Mouse (Mus musculus) heart, embryonic 12.5 days (tissue): ENCODE measurements at regions not wholly inside any gene's neighbourhood (a gene's known extent, or its start where the extent isn't known, plus 50 kb on each side); places are given as distances from the start of the nearest gene placed in this dataset.

Experiments used
- ATAC-seq: fragments of 200-750 bp; cut with Nextera tagmentation; 2 replicates; pipeline ENCODE4 v1.8.0; 2017; ENCODE audit warnings: moderate TSS enrichment, moderate library complexity; ENCODE audit not compliant: insufficient number of reproducible peaks, low FRiP score
- H3K27ac ChIP-seq: fragments of 300-500 bp; sonication (generic); 2 replicates; pipeline ENCODE4 v1.5.1; 2016; ENCODE audit warnings: mild to moderate bottlenecking, moderate library complexity; ENCODE audit not compliant: poor library complexity, severe bottlenecking
- H3K27me3 ChIP-seq: fragments of 300-500 bp; sonication (generic); replicated peaks from 2 replicates; pipeline ENCODE4 v1.6.1; 2016; ENCODE audit warnings: mild to moderate bottlenecking, moderate library complexity
- H3K36me3 ChIP-seq: fragments of 300-500 bp; sonication (generic); 2 replicates; pipeline ENCODE4 v1.6.1; 2016; ENCODE audit warnings: mild to moderate bottlenecking, moderate library complexity
- H3K4me1 ChIP-seq: fragments of 300-500 bp; sonication (generic); replicated peaks from 2 replicates; pipeline ENCODE4 v1.6.1; 2016; ENCODE audit warnings: mild to moderate bottlenecking
- H3K4me2 ChIP-seq: fragments of 300-500 bp; sonication (generic); 2 replicates; pipeline ENCODE4 v1.6.1; 2016; ENCODE audit warnings: mild to moderate bottlenecking, moderate library complexity
- H3K4me3 ChIP-seq: fragments of 300-500 bp; sonication (generic); 2 replicates; pipeline ENCODE4 v1.5.1; 2016; ENCODE audit warnings: mild to moderate bottlenecking
- H3K9ac ChIP-seq: fragments of 300-500 bp; sonication (generic); 2 replicates; pipeline ENCODE4 v1.6.1; 2016; ENCODE audit warnings: mild to moderate bottlenecking, moderate library complexity
- H3K9me3 ChIP-seq: fragments of 300-500 bp; sonication (generic); replicated peaks from 2 replicates; pipeline ENCODE4 v1.6.1; 2016; ENCODE audit warnings: mild to moderate bottlenecking, moderate library complexity
- WGBS: fragments of 180-500 bp; shearing (Covaris S2); methylation state at CpG from one replicate; pipeline ENCODE4 v1.1.7; 2016; 5-methylcytosine and 5-hydroxymethylcytosine counted together

- Histone ChIP-seq H3K9me3 (no peaks in the 10 kb centered on the region), H3K27ac (no peak overlapping the region), H3K4me2 (no peak overlapping the region), H3K27me3 (no peaks in the 10 kb centered on the region), H3K9ac (no peak overlapping the region), H3K36me3 (no peaks in the 10 kb centered on the region), H3K4me1 (peaks cover 4% of the 10 kb centered on the region), H3K4me3 (no peak overlapping the region)
- 74% methylated on average over 8 of the region's 8 CpGs for WGBS
- no peak for ATAC-seq
Observed at GRCm38 (mm10) chr17:80862338-80862737, 82.1 kb upstream of the Tmem178 start.

DNA sequence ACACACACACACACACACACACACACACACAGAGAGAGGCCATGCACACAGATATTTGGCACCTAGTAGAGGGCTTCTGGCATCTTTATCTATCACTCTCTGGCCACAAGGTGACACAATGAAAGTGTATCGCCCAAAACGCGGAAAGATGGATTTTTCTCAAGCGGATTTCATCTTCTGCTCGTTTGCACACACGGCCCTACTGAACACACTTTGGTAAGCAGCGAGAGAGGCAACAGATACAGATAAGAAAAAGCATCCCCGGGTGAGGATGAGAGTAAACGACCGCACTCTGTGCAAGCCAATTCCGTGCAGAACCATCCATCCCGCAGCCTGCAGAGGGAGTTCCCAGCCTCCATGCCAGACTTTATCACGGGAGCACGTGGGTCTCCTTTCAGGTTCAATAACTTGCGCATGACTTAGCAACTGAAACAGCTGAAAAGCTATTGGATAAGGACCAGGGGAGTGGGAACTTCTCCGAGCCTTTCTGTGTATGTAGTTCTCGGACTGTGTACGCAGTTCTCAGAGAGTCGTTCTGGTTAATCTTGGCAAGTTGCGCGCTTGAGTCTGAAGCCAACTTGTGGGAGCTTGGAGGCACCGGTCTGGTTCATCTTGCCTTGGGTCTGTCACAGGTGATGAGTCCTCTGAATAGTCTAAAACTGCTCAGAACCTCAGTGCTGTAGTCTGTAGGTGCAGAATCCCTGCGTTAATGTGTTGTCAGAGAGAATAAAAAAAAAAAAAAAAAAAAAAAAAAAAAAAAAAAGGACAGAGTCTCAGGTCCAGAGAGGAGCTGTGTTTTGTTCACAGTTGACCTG, 97.2 kb upstream of the Tmem178 start:
- Histone ChIP-seq H3K9ac (no peak overlapping the region), H3K4me3 (0 out of 2 replicates have a peak overlapping the region, but pooled peaks have one; percentile 20), H3K27ac (no peak overlapping the region), H3K4me2 (peak overlapping the region; percentile 58), H3K9me3 (no peaks in the 10 kb centered on the region), H3K36me3 (no peaks in the 10 kb centered on the region), H3K27me3 (no peaks in the 10 kb centered on the region), H3K4me1 (peaks cover 13% of the 10 kb centered on the region)
- 53% methylated on average over 23 of the region's 23 CpGs for WGBS
- no peak for ATAC-seq

DNA sequence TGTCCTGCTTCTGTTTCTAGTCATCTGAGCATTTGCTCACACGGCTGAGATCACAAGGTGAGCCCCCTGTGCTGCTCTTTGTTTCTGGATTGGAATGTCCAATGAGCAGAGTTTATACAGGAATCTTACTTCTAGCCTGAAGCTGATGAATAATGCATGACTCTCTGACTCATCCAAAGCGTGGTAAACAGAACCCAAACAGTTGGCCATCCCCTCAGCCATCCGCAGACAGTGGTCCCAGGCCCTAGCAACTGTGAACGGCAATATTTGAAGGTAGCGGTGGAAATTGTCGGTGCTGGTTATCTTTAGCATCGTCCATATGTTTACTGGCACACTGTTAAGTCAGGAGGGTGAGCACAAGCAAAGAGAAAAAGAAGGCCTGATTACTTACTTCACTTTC, 99.1 kb upstream of the Tmem178 start:
- Histone ChIP-seq H3K9ac (no peak overlapping the region), H3K4me2 (no peak overlapping the region), H3K9me3 (no peaks in the 10 kb centered on the region), H3K4me1 (peaks cover 13% of the 10 kb centered on the region), H3K27me3 (no peaks in the 10 kb centered on the region), H3K27ac (no peak overlapping the region), H3K4me3 (no peak overlapping the region), H3K36me3 (no peaks in the 10 kb centered on the region)
- WGBS: 81% methylated on average over 7 of the region's 7 CpGs
- no peak for ATAC-seq

DNA sequence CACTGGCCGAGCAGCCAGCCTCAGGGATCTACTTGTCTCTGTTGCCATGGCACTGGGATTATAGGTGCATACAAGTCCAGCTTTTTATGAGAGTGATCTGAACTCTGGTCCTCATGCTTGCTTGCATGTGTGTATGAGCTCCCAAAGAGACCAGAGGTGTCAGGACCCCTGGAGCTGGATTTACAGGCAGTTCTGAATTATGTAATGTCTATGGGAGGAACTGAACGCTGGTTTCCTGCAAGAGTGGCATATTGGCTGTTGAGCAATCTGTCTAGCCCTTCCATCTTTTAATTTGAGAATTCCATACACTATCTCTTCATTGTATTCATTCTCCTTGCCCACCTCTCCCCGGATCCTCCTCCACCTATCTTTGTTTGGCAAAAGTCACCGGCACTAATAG, 102.5 kb upstream of the Tmem178 start:
- no peak overlapping the region for H3K9ac ChIP-seq
- no peak overlapping the region for H3K27ac ChIP-seq
- no peaks in the 10 kb centered on the region for H3K9me3 ChIP-seq
- no peak for ATAC-seq
- 86% methylated on average over 4 of the region's 4 CpGs for WGBS
- H3K4me2 ChIP-seq: no peak overlapping the region
- H3K36me3 ChIP-seq: no peaks in the 10 kb centered on the region
- no peaks in the 10 kb centered on the region for H3K27me3 ChIP-seq
- H3K4me1 ChIP-seq: peaks cover 8% of the 10 kb centered on the region
- no peak overlapping the region for H3K4me3 ChIP-seq

DNA sequence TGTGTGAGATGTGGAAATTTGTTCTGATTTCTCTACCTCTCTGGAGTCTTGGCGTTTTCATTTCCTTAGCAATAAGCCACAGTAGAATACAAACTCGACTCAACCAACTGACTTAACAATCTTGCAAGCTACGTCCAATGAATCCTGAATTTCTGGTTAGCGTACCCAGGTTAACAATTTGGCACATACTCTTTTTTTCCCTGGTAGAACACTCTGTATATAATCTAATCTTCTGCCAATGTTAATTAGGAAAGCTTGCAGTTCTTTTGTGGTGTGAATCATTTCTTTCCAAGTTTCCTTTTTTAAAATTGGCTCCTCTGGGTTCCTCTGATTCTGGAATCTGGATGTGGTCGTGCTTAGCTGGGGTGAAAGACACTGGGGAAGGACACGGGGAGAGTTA, 103.5 kb upstream of the Tmem178 start:
- H3K4me3 ChIP-seq: no peak overlapping the region
- WGBS: 69% methylated on average over 6 of the region's 6 CpGs
- H3K4me1 ChIP-seq: 0 out of 2 replicates have a peak, but pooled peaks cover 2% of the 10 kb centered on the region
- H3K27me3 ChIP-seq: no peaks in the 10 kb centered on the region
- no peaks in the 10 kb centered on the region for H3K9me3 ChIP-seq
- H3K4me2 ChIP-seq: no peak overlapping the region
- H3K9ac ChIP-seq: no peak overlapping the region
- H3K27ac ChIP-seq: no peak overlapping the region
- no peak for ATAC-seq
- H3K36me3 ChIP-seq: no peaks in the 10 kb centered on the region

DNA sequence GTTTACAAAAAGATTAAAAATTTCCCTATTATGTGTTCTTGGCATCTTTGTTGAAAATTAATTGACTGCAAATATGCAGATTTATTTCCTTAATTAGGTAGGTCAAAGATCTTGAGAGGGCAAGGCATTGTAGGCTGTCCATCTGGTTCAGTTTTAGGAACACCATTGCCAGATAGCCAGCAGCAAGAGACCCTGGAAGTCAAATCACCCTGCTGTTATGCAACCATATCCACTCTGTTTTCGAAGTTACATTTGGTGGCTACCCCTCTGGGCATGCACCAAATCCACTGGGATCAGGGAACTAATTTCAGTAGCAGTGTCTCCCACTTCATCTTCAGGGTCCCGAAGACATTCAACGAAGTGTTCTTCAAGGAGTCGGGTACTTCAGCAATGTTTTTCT, 104.0 kb upstream of the Tmem178 start:
- 0 out of 2 replicates have a peak, but pooled peaks cover 2% of the 10 kb centered on the region for H3K4me1 ChIP-seq
- no peak overlapping the region for H3K4me2 ChIP-seq
- WGBS: 83% methylated on average over 4 of the region's 4 CpGs
- H3K27ac ChIP-seq: no peak overlapping the region
- H3K27me3 ChIP-seq: no peaks in the 10 kb centered on the region
- no peak for ATAC-seq
- H3K9me3 ChIP-seq: no peaks in the 10 kb centered on the region
- H3K36me3 ChIP-seq: no peaks in the 10 kb centered on the region
- H3K9ac ChIP-seq: no peak overlapping the region
- no peak overlapping the region for H3K4me3 ChIP-seq

DNA sequence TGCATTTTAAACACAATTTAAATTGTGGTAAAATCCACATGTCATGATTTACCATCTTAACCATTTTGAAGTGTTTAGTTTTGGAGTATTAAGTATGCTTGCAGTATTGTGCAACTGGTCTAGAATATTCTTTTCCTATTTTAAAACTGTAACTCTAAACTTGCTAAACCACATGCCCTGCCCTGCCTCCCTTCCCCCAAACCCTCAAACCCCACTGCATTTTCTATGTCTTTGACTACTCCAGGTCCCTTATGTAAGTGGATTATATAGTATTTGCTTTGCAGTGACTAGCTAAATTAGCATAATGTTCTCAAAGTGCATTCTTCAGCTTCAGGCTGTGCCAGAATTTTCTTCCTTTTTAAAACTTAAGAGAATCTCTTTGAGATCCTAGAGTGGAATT, 106.4 kb upstream of the Map4k3 start:
- Histone ChIP-seq H3K4me3 (no peak overlapping the region), H3K9ac (no peak overlapping the region), H3K4me2 (no peak overlapping the region), H3K9me3 (peaks cover 3% of the 10 kb centered on the region; the same call in 1 of the 2 replicates), H3K27me3 (no peaks in the 10 kb centered on the region), H3K36me3 (no peaks in the 10 kb centered on the region), H3K27ac (no peak overlapping the region), H3K4me1 (peaks cover 19% of the 10 kb centered on the region)
- no peak for ATAC-seq

DNA sequence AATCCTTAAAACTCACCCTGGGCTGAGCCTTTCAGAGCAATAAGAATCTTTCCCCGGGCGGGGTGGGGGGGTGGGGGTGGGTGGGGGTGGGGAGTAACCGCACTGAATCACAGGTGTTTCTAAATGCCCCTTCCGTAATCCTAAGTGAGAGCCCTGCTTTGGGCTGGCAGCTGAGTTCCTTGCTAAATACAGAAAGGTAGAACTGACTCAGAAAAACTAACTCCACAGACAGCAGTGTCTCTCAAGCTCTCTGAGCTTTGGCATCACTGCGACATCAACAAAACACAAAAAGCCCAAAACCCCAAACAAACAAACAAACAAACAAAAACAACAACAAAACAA, 105.9 kb upstream of the Map4k3 start:
- Histone ChIP-seq H3K36me3 (no peaks in the 10 kb centered on the region), H3K27ac (no peak overlapping the region), H3K4me1 (peaks cover 19% of the 10 kb centered on the region), H3K9ac (no peak overlapping the region), H3K9me3 (peaks cover 3% of the 10 kb centered on the region; the same call in 1 of the 2 replicates), H3K27me3 (no peaks in the 10 kb centered on the region), H3K4me3 (no peak overlapping the region), H3K4me2 (peak overlapping the region; percentile 24)
- 26% methylated on average over 5 of the region's 5 CpGs for WGBS
- ATAC-seq: no peak

DNA sequence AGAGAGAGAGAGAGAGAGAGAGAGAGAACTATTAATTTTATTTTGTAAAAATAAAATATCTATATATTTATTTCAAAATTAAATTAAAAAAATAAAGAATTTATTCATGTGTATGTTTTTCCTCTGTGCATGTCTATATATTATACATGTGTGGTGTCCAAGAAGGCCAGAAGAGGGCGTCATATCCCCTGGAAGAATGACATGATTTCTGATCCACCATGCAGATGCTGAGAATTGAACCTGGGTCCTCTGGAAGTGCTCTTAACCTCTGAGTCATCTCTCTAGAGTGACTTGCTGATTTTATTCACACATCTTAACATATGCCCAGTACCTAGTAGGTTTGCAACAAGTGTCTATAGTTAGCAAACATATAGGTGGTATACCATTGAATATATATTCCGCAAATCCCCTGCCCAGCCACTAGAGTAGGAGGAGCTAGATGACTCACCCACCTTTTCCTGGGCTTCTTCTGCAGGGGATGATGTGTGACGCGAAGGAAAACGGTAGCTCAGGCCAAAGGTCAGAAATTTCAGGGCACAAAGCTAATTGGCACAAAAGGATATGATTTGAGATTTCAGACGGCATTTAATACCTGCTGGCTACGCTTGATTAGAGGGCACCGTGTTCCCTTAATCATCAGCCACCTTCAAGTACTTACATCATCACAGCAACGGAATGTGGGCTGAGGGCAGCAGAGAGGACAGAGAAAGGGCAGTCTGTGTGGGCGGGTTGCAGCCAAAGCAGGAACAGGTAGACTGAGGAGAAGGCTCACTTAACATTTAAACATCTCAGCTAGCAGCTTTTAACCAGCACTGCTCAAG, 105.3 kb upstream of the Map4k3 start:
- H3K4me2 ChIP-seq: peak overlapping the region; percentile 24
- H3K9ac ChIP-seq: no peak overlapping the region

DNA sequence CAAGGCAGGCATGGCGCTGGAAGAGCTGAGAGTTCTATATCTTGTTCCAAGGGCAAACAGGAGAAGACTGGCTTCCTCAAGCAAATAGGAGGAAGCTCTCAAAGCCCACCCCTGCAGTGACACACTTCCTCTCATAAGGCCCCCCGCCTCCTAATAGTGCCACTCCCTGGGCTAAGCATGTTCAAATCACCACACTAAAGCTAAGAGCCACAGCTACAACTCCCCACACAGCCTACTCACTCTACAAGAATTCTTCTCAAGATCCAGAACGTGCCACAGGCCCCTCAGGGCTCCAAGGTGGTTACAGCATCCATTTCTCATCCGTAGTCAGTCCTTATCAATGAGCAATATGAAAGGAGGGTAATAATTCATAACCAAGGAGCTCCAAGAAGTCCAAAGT, 103.4 kb upstream of the Map4k3 start:
- Histone ChIP-seq H3K4me1 (peaks cover 19% of the 10 kb centered on the region), H3K27ac (no peak overlapping the region), H3K4me3 (no peak overlapping the region), H3K4me2 (no peak overlapping the region), H3K9me3 (peaks cover 3% of the 10 kb centered on the region; the same call in 1 of the 2 replicates), H3K27me3 (no peaks in the 10 kb centered on the region), H3K36me3 (no peaks in the 10 kb centered on the region), H3K9ac (no peak overlapping the region)
- 81% methylated on average over 4 of the region's 4 CpGs for WGBS
- ATAC-seq: no peak

More for the DNA sequence above, 105.3 kb upstream of the Map4k3 start:
- Histone ChIP-seq H3K27me3 (no peaks in the 10 kb centered on the region), H3K27ac (no peak overlapping the region), H3K4me3 (no peak overlapping the region), H3K36me3 (no peaks in the 10 kb centered on the region), H3K4me1 (peaks cover 19% of the 10 kb centered on the region), H3K9me3 (peaks cover 3% of the 10 kb centered on the region; the same call in 1 of the 2 replicates)
- no peak for ATAC-seq
- 19% methylated on average over 10 of the region's 10 CpGs for WGBS

- no peak for ATAC-seq
- H3K4me2 ChIP-seq: no peak overlapping the region
- H3K9me3 ChIP-seq: peaks cover 3% of the 10 kb centered on the region; the same call in 1 of the 2 replicates
- H3K27ac ChIP-seq: no peak overlapping the region
- H3K27me3 ChIP-seq: no peaks in the 10 kb centered on the region
- no peak overlapping the region for H3K9ac ChIP-seq
- H3K4me1 ChIP-seq: peaks cover 28% of the 10 kb centered on the region
- WGBS: 30% methylated on average over 2 of the region's 2 CpGs
- H3K36me3 ChIP-seq: no peaks in the 10 kb centered on the region
- H3K4me3 ChIP-seq: no peak overlapping the region
Observed at GRCm38 (mm10) chr17:80827896-80828295, 99.6 kb upstream of the Map4k3 start.
